Mouse (Mus musculus) heart, embryonic 14.5 days (tissue): ENCODE data around the gene Zfp809. TPM values are rescaled to one million over a fixed set of nuclear protein-coding genes. Genes with fewer than 3 reads are reported as not detected.

Source experiments
- ATAC-seq: fragments of 200-750 bp; cut with Nextera tagmentation; 2 replicates; pipeline ENCODE4 v1.8.0; 2017; ENCODE audit warnings: low read depth, moderate TSS enrichment; ENCODE audit not compliant: insufficient number of reproducible peaks, insufficient read depth, low FRiP score
- H3K27ac ChIP-seq, 2 experiments: fragments of 200-500 bp in 1 of 2; fragments of 300-500 bp in 1 of 2; sonication (generic) in 1 of 2; replicated peaks in 1 of 2; 2 replicates each; pipeline ENCODE4 v1.5.1; 2012 to 2014; ENCODE audit warnings: low read depth in 2 of 2, low read length in 2 of 2, control low read depth in 1 of 2, mild to moderate bottlenecking in 1 of 2, mixed read lengths in 1 of 2; ENCODE audit not compliant: control insufficient read depth in 1 of 2, insufficient read depth in 1 of 2
- H3K27me3 ChIP-seq: fragments of 300-500 bp; sonication (generic); 2 replicates; pipeline ENCODE4 v1.6.1; 2014; ENCODE audit warnings: mild to moderate bottlenecking, low read length, control low read depth; ENCODE audit not compliant: control insufficient read depth, insufficient read depth
- H3K36me3 ChIP-seq: fragments of 300-500 bp; sonication (generic); 2 replicates; pipeline ENCODE4 v1.6.1; 2014; ENCODE audit warnings: mild to moderate bottlenecking, control low read depth, low read length, mixed read lengths; ENCODE audit not compliant: control insufficient read depth, insufficient read depth
- H3K4me1 ChIP-seq, 2 experiments: fragments of 200-500 bp in 1 of 2; fragments of 300-500 bp in 1 of 2; sonication (generic) in 1 of 2; 2 replicates each; pipeline ENCODE4 v1.6.1; 2012 to 2014; ENCODE audit warnings: low read length in 2 of 2, control low read depth in 1 of 2, mixed read lengths in 1 of 2; ENCODE audit not compliant: control insufficient read depth in 2 of 2, insufficient read depth in 2 of 2
- H3K4me2 ChIP-seq: fragments of 300-500 bp; sonication (generic); 2 replicates; pipeline ENCODE4 v1.6.1; 2014; ENCODE audit warnings: mild to moderate bottlenecking, low read length
- H3K4me3 ChIP-seq, 2 experiments: fragments of 200-500 bp in 1 of 2; fragments of 300-500 bp in 1 of 2; sonication (generic) in 1 of 2; 2 replicates each; pipeline ENCODE4 v1.5.1; 2012 to 2014; ENCODE audit warnings: low read length in 2 of 2, mild to moderate bottlenecking in 2 of 2, control low read depth in 1 of 2, low read depth in 1 of 2, moderate library complexity in 1 of 2; ENCODE audit not compliant: control insufficient read depth in 1 of 2, insufficient read depth in 1 of 2
- H3K9ac ChIP-seq: fragments of 300-500 bp; sonication (generic); 2 replicates; pipeline ENCODE4 v1.6.1; 2014; ENCODE audit warnings: mild to moderate bottlenecking, low read length
- H3K9me3 ChIP-seq: fragments of 300-500 bp; sonication (generic); 2 replicates; pipeline ENCODE4 v1.6.1; 2016; ENCODE audit warnings: low read length, control low read depth; ENCODE audit not compliant: control insufficient read depth
- WGBS: fragments of 180-500 bp; shearing (Covaris S2); extraction: QIAGEN DNeasy Blood & Tissue Kit; methylation state at CpG from one replicate; pipeline ENCODE4 v1.1.7; 2014; 5-methylcytosine and 5-hydroxymethylcytosine counted together
- polyA plus RNA-seq: library from polyadenylated mRNA; unstranded; fragments of >200 nt; fragmentation: Nextera tagmentation; extraction: Ambion mirVana; gene quantifications from 2 replicates; pipeline ENCODE4 v1.2.1, GENCODE M21; 2014

Zfp809 gene
- polyA plus RNA-seq, result 23.1 and 25.3 TPM in 2 replicates

- H3K27ac ChIP-seq, result peak within 1 kb of the TSS; percentile 95 to 96
- 0 out of 2 replicates have a peak, but pooled peaks cover 3% of the 10 kb centered on the region for H3K36me3 ChIP-seq
- WGBS, result 1% methylated on average over 35 of the region's 35 CpGs
- no peaks in the 10 kb centered on the region for H3K27me3 ChIP-seq
- H3K9me3 ChIP-seq, result no peaks in the 10 kb centered on the region
- ATAC-seq, result peak; percentile 97
- peaks cover 0 to 5% of the 10 kb centered on the region in 2 experiments; a peak in 1 of 4 replicates for H3K4me1 ChIP-seq
- H3K9ac ChIP-seq, result peak within 1 kb of the TSS; percentile 86
- peak within 1 kb of the TSS; percentile 75 for H3K4me2 ChIP-seq
- peak within 1 kb of the TSS; percentile 81 to 88 for H3K4me3 ChIP-seq
These were observed at the start of gene Zfp809 for GRCm38 (mm10) chr9:22225581-22226388. Gene Zfp809, plus strand, starts transcription at chr9:22225714.

- Histone ChIP-seq H3K9me3 (0 out of 2 replicates have a peak, but pooled peaks cover 11% of the 10 kb centered on the region), H3K4me3 (peak within 1 kb of the TSS; percentile 44 to 49), H3K27me3 (no peaks in the 10 kb centered on the region), H3K4me1 (no peaks in the 10 kb centered on the region), H3K9ac (peak within 1 kb of the TSS; percentile 67), H3K36me3 (no peaks in the 10 kb centered on the region), H3K27ac (no peak within 1 kb of the TSS), H3K4me2 (peak within 1 kb of the TSS; percentile 75)
- WGBS, result 16% methylated on average over 39 of the region's 43 CpGs
- 0 out of 2 replicates have a peak, but pooled peaks have one; percentile 39 for ATAC-seq
These were observed 37.4 kb upstream of the Zfp809 start, which contains the start of gene Zfp872 for GRCm38 (mm10) chr9:22188025-22188611. Gene Zfp872, plus strand, starts transcription at chr9:22188090.

- no peak overlapping the region for H3K4me2 ChIP-seq
- WGBS, result 24% methylated on average over 5 of the region's 5 CpGs
- ATAC-seq, result no peak
- H3K27ac ChIP-seq, result no peak overlapping the region
- no peaks in the 10 kb centered on the region for H3K27me3 ChIP-seq
- no peak overlapping the region for H3K9ac ChIP-seq
- H3K4me1 ChIP-seq, result no peaks in the 10 kb centered on the region
- H3K4me3 ChIP-seq, result no peak overlapping the region
- H3K9me3 ChIP-seq, result peaks cover 27% of the 10 kb centered on the region
- H3K36me3 ChIP-seq, result no peaks in the 10 kb centered on the region
These were observed 29.1 kb upstream of the Zfp809 start for GRCm38 (mm10) chr9:22196412-22196811.

GRCm38 (mm10) chr9:22213785-22214194 lies 11.7 kb upstream of the Zfp809 start:
- no peaks in the 10 kb centered on the region for H3K9me3 ChIP-seq
- 61% methylated on average over 2 of the region's 2 CpGs for WGBS
- H3K4me3 ChIP-seq, result no peak overlapping the region
- no peaks in the 10 kb centered on the region for H3K36me3 ChIP-seq
- no peak overlapping the region for H3K27ac ChIP-seq
- ATAC-seq, result no peak
- H3K9ac ChIP-seq, result no peak overlapping the region
- H3K4me2 ChIP-seq, result no peak overlapping the region
- H3K4me1 ChIP-seq, result no peaks in the 10 kb centered on the region
- no peaks in the 10 kb centered on the region for H3K27me3 ChIP-seq

- H3K27me3 ChIP-seq, result no peaks in the 10 kb centered on the region
- H3K4me2 ChIP-seq, result no peak overlapping the region
- H3K9ac ChIP-seq, result no peak overlapping the region
- H3K27ac ChIP-seq, result no peak overlapping the region
- H3K9me3 ChIP-seq, result no peaks in the 10 kb centered on the region
- 78% methylated on average over 2 of the region's 2 CpGs for WGBS
- ATAC-seq, result no peak
- no peak overlapping the region for H3K4me3 ChIP-seq
- no peaks in the 10 kb centered on the region for H3K4me1 ChIP-seq
- H3K36me3 ChIP-seq, result no peaks in the 10 kb centered on the region
These were observed 11.0 kb upstream of the Zfp809 start for GRCm38 (mm10) chr9:22214549-22214948.

GRCm38 (mm10) chr9:22216705-22217104 lies 8.8 kb upstream of the Zfp809 start:
- no peak for ATAC-seq
- H3K27me3 ChIP-seq, result no peaks in the 10 kb centered on the region
- H3K4me2 ChIP-seq, result no peak overlapping the region
- H3K4me1 ChIP-seq, result no peaks in the 10 kb centered on the region
- H3K27ac ChIP-seq, result no peak overlapping the region
- no peak overlapping the region for H3K4me3 ChIP-seq
- H3K9ac ChIP-seq, result no peak overlapping the region
- H3K36me3 ChIP-seq, result no peaks in the 10 kb centered on the region
- WGBS, result 52% methylated on average over 3 of the region's 3 CpGs
- H3K9me3 ChIP-seq, result no peaks in the 10 kb centered on the region

GRCm38 (mm10) chr9:22217858-22218493 lies 7.5 kb upstream of the Zfp809 start:
- whole genome bisulfite sequencing, result 29% methylated on average over 8 of the region's 8 CpGs
- Histone ChIP-seq H3K27me3 (no peaks in the 10 kb centered on the region), H3K4me3 (no peak overlapping the region), H3K36me3 (no peaks in the 10 kb centered on the region), H3K4me2 (no peak overlapping the region), H3K9ac (no peak overlapping the region), H3K4me1 (no peaks in the 10 kb centered on the region), H3K27ac (no peak overlapping the region), H3K9me3 (no peaks in the 10 kb centered on the region)
- peak; percentile 50; the same call in 1 of the 2 replicates for ATAC-seq
